Mouse (Mus musculus) hindbrain, embryonic 14.5 days (tissue): ENCODE measurements around the gene Ccdc114. TPM values are rescaled to one million over a fixed set of nuclear protein-coding genes. Genes with fewer than 3 reads are reported as not detected.
"Not testable (repeated sequence)": the region's sequence is repeated elsewhere in the genome, so short reads cannot be mapped to it uniquely, and the experiment has no call there.

Source experiments
- ATAC-seq: fragments of 200-750 bp; cut with Nextera tagmentation; 2 replicates; pipeline ENCODE4 v1.8.0; 2017; ENCODE audit warnings: moderate number of reproducible peaks, mild to moderate bottlenecking, moderate TSS enrichment, moderate library complexity; ENCODE audit not compliant: low FRiP score
- DNase-seq: peaks from one replicate; pipeline ENCODE4 v3.0.0-alpha.2; 2015; ENCODE audit warnings: low spot score
- H3K27ac ChIP-seq: fragments of 300-500 bp; sonication (generic); 2 replicates; pipeline ENCODE4 v1.5.1; 2014; ENCODE audit warnings: mild to moderate bottlenecking, moderate library complexity
- H3K27me3 ChIP-seq: fragments of 300-500 bp; sonication (generic); 2 replicates; pipeline ENCODE4 v1.6.1; 2014; ENCODE audit warnings: mild to moderate bottlenecking, low read length, mixed read lengths; ENCODE audit not compliant: control insufficient read depth, insufficient read depth
- H3K36me3 ChIP-seq: fragments of 300-500 bp; sonication (generic); replicated peaks from 2 replicates; pipeline ENCODE4 v1.6.1; 2014; ENCODE audit not compliant: control insufficient read depth, insufficient read depth
- H3K4me1 ChIP-seq: fragments of 300-500 bp; sonication (generic); replicated peaks from 2 replicates; pipeline ENCODE4 v1.6.1; 2014; ENCODE audit warnings: antibody characterized with exemption, low read length, mixed read lengths; ENCODE audit not compliant: control insufficient read depth, insufficient read depth
- H3K4me2 ChIP-seq: fragments of 300-500 bp; sonication (generic); replicated peaks from 2 replicates; pipeline ENCODE4 v1.6.1; 2014; ENCODE audit warnings: mild to moderate bottlenecking, moderate library complexity
- H3K4me3 ChIP-seq: fragments of 300-500 bp; sonication (generic); replicated peaks from 2 replicates; pipeline ENCODE4 v1.5.1; 2014; ENCODE audit warnings: mild to moderate bottlenecking, low read length
- H3K9ac ChIP-seq: fragments of 300-500 bp; sonication (generic); 2 replicates; pipeline ENCODE4 v1.6.1; 2014
- H3K9me3 ChIP-seq: fragments of 300-500 bp; sonication (generic); 2 replicates; pipeline ENCODE4 v1.6.1; 2016; ENCODE audit warnings: low read length; ENCODE audit not compliant: control insufficient read depth
- WGBS: fragments of 180-500 bp; shearing (Covaris S2); extraction: QIAGEN DNeasy Blood & Tissue Kit; methylation state at CpG from one replicate; pipeline ENCODE4 v1.1.7; 2014; 5-methylcytosine and 5-hydroxymethylcytosine counted together
- polyA plus RNA-seq: library from polyadenylated mRNA; unstranded; fragments of >200 nt; fragmentation: Nextera tagmentation; extraction: Ambion mirVana; gene quantifications from 2 replicates; pipeline ENCODE4 v1.2.1, GENCODE M21; 2014

Gene Ccdc114
- polyA plus RNA-seq, 1 experiment from 2014 or later: 6.5 TPM

- Histone ChIP-seq H3K4me3 (peak overlapping the region; percentile 41), H3K9me3 (no peaks in the 10 kb centered on the region), H3K27ac (peak overlapping the region; percentile 78), H3K27me3 (peaks cover 3% of the 10 kb centered on the region; the same call in 1 of the 2 replicates), H3K4me2 (peak overlapping the region; percentile 62), H3K4me1 (0 out of 2 replicates have a peak, but pooled peaks cover 5% of the 10 kb centered on the region), H3K9ac (peak overlapping the region; percentile 50), H3K36me3 (no peaks in the 10 kb centered on the region)
- DNase-seq: peak; percentile 94
- ATAC-seq: peak; percentile 88
- under 1% methylated on average over 37 of the region's 37 CpGs for WGBS
These were observed 727 bp upstream of the Ccdc114 start for GRCm38 (mm10) chr7:45922928-45923761.

DNA sequence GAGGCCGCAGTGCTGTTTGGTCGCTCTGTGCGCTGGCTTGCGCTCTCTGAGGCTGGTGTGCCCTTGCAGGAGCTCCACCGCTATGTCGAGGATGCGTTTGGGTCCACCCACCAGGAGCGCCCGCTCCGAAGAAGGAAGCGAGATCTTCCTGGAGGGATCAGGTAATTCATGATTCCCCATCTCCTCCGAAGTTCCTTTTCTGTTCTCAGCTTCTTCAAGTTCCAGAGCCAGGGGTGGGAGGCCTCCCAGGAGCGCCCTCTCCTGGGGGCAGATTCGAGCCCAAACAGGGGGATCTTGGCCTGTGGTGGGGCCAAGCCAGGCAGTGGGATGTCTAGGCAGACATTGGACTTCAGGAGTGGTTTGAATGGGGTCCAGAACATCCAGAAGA, 551 bp downstream of the Ccdc114 start:
- 10% methylated on average over 14 of the region's 14 CpGs for WGBS
- Histone ChIP-seq H3K4me1 (0 out of 2 replicates have a peak, but pooled peaks cover 5% of the 10 kb centered on the region), H3K9ac (0 out of 2 replicates have a peak overlapping the region, but pooled peaks have one; percentile 6), H3K27me3 (peaks cover 11% of the 10 kb centered on the region), H3K4me3 (peak overlapping the region; percentile 41), H3K27ac (no peak overlapping the region), H3K9me3 (no peaks in the 10 kb centered on the region), H3K4me2 (peak overlapping the region; percentile 62), H3K36me3 (no peaks in the 10 kb centered on the region)
- no peak for ATAC-seq
- DNase-seq: no peak

DNA sequence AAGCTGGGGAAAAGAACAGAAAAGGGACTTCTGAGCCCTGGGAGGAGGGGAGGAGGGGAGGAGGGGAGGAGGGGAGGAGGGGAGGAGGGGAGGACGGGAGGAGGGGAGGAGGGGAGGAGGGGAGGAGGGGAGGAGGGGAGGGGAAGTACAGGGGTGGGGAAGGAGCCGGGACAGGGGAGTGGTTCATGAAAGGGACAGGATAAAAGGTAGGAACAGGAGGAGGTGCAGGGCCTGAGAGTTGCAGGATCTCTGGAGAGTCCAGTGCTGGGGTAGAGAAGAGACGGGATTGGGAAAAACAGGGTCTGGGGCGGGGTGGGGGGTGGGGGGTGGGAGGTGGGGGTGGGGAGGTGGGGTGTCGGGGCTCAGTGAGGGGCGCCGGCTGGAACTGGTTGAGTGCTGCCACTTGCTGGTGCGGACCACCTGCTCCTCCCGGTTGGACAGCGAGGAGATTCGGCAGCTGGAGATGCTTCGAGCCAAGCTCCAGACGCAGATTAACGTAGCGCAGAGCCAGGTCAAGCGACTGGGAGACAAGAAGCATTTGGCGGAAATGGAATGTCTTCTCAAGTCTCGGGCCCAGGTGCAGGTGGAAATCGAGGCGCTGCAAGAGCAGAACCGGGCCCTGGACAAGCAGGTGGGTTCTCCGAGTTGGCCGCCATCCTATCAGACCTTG, 4.9 kb downstream of the Ccdc114 start:
- Histone ChIP-seq H3K4me1 (no peaks in the 10 kb centered on the region), H3K4me2 (peak overlapping the region; percentile 31)
- WGBS: 17% methylated on average over 19 of the region's 23 CpGs

DNA sequence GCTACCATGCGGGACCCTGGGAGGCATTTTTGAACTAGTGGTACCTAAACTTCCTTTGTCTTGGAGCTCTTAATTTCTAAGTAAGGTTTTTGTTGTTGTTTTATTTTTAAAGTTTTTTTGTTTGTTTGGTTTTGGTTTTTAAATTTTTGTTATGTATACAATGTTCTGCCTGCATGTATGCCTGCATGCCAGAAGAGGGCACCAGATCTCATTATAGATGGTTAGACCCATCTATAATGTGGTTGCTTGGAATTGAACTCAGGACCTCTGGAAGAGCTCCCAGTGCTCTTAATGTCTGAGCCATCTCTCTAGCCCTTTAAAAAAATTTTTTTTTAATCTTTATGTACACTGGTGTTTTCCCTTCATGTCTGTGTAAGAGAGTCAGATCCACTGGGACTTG, 5.8 kb downstream of the Ccdc114 start:
- no peaks in the 10 kb centered on the region for H3K9me3 ChIP-seq
- peaks cover 15% of the 10 kb centered on the region for H3K27me3 ChIP-seq
- DNase-seq (no peak), ATAC-seq (no peak)
- WGBS: 87% methylated on average over 1 of the region's 1 CpGs
- H3K4me2 ChIP-seq: no peak overlapping the region
- H3K4me3 ChIP-seq: no peak overlapping the region
- H3K4me1 ChIP-seq: no peaks in the 10 kb centered on the region
- H3K36me3 ChIP-seq: no peaks in the 10 kb centered on the region
- H3K9ac ChIP-seq: no peak overlapping the region
- no peak overlapping the region for H3K27ac ChIP-seq

More for the DNA sequence above, 4.9 kb downstream of the Ccdc114 start:
- ATAC-seq (no peak), DNase-seq (no peak)
- H3K36me3 ChIP-seq: no peaks in the 10 kb centered on the region
- H3K9me3 ChIP-seq: no peaks in the 10 kb centered on the region
- no peak overlapping the region for H3K9ac ChIP-seq
- peaks cover 15% of the 10 kb centered on the region for H3K27me3 ChIP-seq
- H3K27ac ChIP-seq: no peak overlapping the region
- H3K4me3 ChIP-seq: no peak overlapping the region

- not testable (repeated sequence) for DNase-seq, ATAC-seq, H3K36me3 ChIP-seq, H3K4me3 ChIP-seq, H3K4me1 ChIP-seq, H3K9me3 ChIP-seq, H3K27ac ChIP-seq, H3K27me3 ChIP-seq, H3K9ac ChIP-seq, H3K4me2 ChIP-seq
- 90% methylated on average over 12 of the region's 12 CpGs for WGBS
These were observed 9.9 kb downstream of the Ccdc114 start for GRCm38 (mm10) chr7:45933766-45934165.

DNA sequence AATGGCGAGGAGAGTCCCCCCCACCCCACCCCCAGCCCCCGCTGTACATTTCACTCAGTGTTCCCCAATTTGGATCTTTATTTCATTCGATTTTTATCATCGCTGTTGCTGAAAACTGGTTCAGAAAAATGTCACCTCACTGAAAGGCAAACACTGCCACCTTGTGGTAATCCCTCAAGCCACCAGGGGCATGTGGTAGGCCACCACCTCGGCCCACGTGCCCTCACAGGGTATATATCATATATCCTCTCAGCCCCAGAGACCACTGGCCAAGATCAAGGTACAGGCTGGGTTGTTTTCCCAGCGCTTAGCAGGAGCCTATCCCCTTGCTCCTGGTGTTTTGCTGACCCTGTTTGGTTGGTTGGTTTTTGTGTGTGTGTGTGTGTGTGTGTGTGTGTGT, 11.2 kb downstream of the Ccdc114 start:
- WGBS: 30% methylated on average over 7 of the region's 7 CpGs
- no peaks in the 10 kb centered on the region for H3K36me3 ChIP-seq

DNA sequence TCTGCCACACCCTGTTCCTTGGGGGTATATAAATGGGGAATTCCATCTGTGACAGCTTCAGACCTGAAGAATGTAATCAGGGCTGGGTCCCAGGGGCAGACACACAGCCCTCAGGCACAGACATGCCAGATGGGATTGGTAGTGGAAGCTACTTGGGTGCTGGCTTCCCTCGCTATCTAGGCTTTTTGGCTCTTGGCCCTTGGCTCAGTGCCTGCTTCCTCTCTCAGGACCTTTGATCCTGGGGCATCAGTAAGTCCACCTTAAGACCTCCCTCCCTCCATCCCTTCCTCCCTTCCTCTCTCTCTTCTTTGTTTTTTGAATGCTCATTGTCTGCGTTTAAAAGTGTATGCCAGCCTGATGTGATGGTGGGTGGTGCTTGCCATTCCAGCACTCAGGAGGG, 16.0 kb downstream of the Ccdc114 start:
- Histone ChIP-seq H3K27ac (no peak overlapping the region), H3K4me1 (no peaks in the 10 kb centered on the region), H3K9ac (no peak overlapping the region), H3K4me3 (no peak overlapping the region), H3K36me3 (no peaks in the 10 kb centered on the region), H3K9me3 (no peaks in the 10 kb centered on the region), H3K27me3 (no peaks in the 10 kb centered on the region), H3K4me2 (no peak overlapping the region)
- 45% methylated on average over 2 of the region's 2 CpGs for WGBS
- no peak for ATAC-seq
- DNase-seq: no peak

More for the DNA sequence above, 11.2 kb downstream of the Ccdc114 start:
- Histone ChIP-seq H3K9ac (no peak overlapping the region), H3K4me3 (no peak overlapping the region), H3K4me2 (no peak overlapping the region), H3K27me3 (no peaks in the 10 kb centered on the region), H3K9me3 (no peaks in the 10 kb centered on the region), H3K4me1 (no peaks in the 10 kb centered on the region), H3K27ac (no peak overlapping the region)
- DNase-seq (peak; percentile 73), ATAC-seq (no peak)

- ATAC-seq: no peak
- H3K27me3 ChIP-seq: no peaks in the 10 kb centered on the region
- no peak overlapping the region for H3K27ac ChIP-seq
- H3K9ac ChIP-seq: no peak overlapping the region
- no peak overlapping the region for H3K4me3 ChIP-seq
- H3K4me2 ChIP-seq: no peak overlapping the region
- H3K9me3 ChIP-seq: no peaks in the 10 kb centered on the region
- H3K36me3 ChIP-seq: no peaks in the 10 kb centered on the region
- H3K4me1 ChIP-seq: no peaks in the 10 kb centered on the region
- DNase-seq: no peak
- 84% methylated on average over 9 of the region's 9 CpGs for WGBS
These were observed 18.1 kb downstream of the Ccdc114 start for GRCm38 (mm10) chr7:45941986-45942385.

- 75% methylated on average over 1 of the region's 1 CpGs for WGBS
- H3K27ac ChIP-seq, H3K4me3 ChIP-seq, H3K27me3 ChIP-seq, H3K9ac ChIP-seq, H3K4me2 ChIP-seq, H3K36me3 ChIP-seq, ATAC-seq, DNase-seq, H3K9me3 ChIP-seq, H3K4me1 ChIP-seq: not testable (repeated sequence)
These were observed 19.4 kb downstream of the Ccdc114 start for GRCm38 (mm10) chr7:45943280-45943679.
